Mouse (Mus musculus): ENCODE data around the gene Tmem132c.

Tmem132c gene

DNA sequence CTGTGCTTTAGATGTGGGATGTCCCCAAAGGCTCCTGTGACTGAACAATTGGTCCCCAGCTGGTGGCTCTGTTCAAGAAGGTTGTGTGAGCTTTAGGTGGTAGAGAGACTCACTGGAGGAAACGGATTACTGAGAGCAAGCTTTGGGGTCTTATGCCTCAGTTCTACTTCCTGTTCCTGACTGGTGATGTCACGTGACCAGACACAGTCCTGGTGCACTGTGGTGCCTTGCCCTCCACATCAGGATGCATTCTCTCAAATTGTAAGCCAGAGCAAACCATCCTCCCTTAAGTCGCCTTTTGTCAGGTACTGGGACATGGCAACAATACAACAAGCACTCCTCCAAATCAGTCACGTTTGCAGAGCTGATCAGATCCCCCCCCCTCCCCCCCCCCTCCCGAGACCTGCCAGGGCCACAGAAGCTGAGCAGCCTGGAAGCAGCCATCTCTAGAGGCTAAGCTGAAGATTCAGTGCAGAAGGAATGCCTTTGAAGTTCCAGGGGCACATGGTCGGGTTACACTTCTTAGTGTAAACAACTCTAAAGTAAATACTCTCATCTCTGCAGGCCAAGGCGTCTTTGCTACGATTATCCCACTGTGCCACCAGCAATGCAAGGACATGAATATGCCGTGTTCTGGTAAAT, 164.5 kb downstream of the Tmem132c start:
- DNase-seq (ENCODE audit: low spot score in 2 of 2): no peak

DNA sequence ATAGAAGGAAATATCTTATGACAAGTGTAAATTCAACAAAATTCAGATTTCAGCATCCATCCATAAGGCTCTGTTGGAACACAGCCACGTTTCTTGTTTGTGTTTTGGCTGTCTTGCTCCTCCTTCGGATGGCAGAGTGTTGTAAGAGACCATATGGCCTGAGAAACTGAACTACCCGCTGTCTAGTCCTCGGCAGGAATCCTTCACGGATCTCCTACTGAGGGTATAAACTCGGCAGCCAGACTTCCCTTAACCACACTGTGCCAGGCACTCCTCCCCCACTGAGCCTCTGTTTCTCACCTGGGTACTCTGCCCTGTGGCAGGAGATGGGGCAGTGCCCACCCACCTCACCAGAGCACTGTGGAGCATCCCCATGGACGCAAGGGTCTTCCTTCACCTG, 174.9 kb downstream of the Tmem132c start:
- DNase-seq (ENCODE audit: low spot score in 2 of 2): no peak

- no peak for DNase-seq (ENCODE audit: low spot score in 2 of 2)
Measured at GRCm38 (mm10) chr5:127423936-127424335, 182.3 kb downstream of the Tmem132c start.

GRCm38 (mm10) chr5:127429124-127429523, 187.5 kb downstream of the Tmem132c start:
- no peak for DNase-seq (ENCODE audit: low spot score in 2 of 2)

DNA sequence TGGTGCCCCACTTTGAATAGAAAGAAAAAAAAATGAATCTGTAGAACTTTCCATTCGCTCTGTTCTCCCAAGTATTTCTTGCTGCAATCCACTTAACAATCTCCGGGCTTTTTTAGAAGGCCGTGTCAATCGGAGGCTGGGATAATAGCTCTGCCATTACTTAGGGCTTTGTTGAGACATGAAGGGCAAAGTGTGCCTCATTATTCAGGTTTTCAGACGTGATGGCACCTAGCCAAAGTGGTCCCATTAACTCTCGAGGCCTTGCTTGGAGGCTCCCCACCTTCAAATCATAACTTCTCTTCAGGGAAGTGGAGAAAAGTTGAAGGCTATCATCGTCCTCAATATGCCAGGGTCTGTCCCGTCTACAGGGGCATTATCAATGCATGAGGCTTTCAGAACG, 190.0 kb downstream of the Tmem132c start:
- no peak for DNase-seq (ENCODE audit: low spot score in 2 of 2)

- no peak for DNase-seq (ENCODE audit: low spot score in 2 of 2)
Measured at GRCm38 (mm10) chr5:127436836-127437235, 195.2 kb downstream of the Tmem132c start.

GRCm38 (mm10) chr5:127438639-127439038, 197.0 kb downstream of the Tmem132c start:
- DNase-seq (ENCODE audit: low spot score in 2 of 2): no peak

- DNase-seq (ENCODE audit: low spot score in 2 of 2): no peak
Measured at GRCm38 (mm10) chr5:127441963-127442362, 200.4 kb downstream of the Tmem132c start.

GRCm38 (mm10) chr5:127453580-127453979, 212.0 kb downstream of the Tmem132c start:
- no peak for DNase-seq (ENCODE audit: low spot score in 2 of 2)

DNA sequence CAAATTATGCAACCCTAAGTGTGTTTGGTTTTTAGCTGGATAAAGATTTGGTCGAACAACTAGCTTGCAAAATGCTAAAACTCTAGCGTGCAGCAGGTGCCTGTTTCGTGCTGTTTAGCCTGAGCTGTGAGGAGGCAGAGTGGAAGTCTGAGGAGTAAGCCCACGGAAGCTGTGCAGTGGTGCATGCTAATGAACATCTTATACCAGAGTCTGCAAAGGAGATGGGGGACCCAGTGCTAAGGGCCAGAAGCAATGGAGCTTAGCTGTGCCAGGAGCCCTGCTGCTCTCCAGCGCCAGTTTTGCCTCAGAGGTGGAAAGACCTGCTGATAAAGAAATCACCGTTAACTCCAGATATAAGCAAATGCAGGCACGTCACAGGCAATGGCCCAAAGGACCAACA, 212.5 kb downstream of the Tmem132c start:
- DNase-seq (ENCODE audit: low spot score in 2 of 2): no peak

- DNase-seq (ENCODE audit: low spot score in 2 of 2): no peak
Measured at GRCm38 (mm10) chr5:127456076-127456475, 214.5 kb downstream of the Tmem132c start.

- DNase-seq (ENCODE audit: low spot score in 2 of 2): no peak
Measured at GRCm38 (mm10) chr5:127468151-127468550, 226.5 kb downstream of the Tmem132c start.

GRCm38 (mm10) chr5:127470351-127470750, 228.7 kb downstream of the Tmem132c start:
- no peak for DNase-seq (ENCODE audit: low spot score in 2 of 2)

DNA sequence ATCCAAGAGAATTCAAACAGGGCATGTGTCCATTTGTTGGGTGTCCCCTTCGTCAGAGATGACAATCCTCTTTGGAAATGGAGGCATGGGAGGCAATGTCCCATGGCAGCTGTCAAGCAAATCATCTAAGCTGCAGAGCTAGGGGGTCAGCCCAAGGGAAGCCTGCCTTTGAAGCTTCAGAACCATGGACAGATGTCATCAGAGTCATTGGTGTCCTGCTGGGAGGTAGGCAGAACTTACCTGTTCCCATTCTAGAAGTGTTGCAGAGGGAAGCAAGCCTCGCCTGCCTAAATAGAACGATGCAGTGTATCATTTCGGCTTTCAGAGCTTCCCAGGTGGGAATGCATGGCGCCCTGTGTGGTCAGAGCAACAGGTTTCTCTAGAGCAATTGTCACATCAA, 230.3 kb downstream of the Tmem132c start:
- no peak for DNase-seq (ENCODE audit: low spot score in 2 of 2)

DNA sequence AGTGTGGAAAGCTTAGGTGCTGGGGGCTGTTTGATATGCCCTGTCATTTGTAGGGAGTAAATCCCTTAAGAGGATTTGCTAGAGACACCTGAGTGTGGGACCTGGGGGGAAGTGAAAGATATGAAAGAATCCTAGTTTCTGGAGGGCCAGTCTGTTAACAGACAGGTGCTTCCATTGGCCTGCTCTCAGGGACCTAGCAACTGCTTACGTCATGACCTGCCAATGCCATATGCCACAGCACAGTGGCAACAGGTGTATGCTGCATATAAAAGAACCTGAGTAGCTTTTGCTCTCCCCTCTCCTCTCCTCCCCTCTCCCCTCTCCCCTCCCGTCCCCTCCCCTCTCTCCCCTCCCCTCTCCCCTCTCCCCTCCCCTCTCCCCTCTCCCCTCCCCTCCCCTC, 232.1 kb downstream of the Tmem132c start:
- DNase-seq (ENCODE audit: low spot score in 2 of 2): no peak

- DNase-seq (ENCODE audit: low spot score in 2 of 2): no peak
Measured at GRCm38 (mm10) chr5:127474856-127475255, 233.2 kb downstream of the Tmem132c start.

DNA sequence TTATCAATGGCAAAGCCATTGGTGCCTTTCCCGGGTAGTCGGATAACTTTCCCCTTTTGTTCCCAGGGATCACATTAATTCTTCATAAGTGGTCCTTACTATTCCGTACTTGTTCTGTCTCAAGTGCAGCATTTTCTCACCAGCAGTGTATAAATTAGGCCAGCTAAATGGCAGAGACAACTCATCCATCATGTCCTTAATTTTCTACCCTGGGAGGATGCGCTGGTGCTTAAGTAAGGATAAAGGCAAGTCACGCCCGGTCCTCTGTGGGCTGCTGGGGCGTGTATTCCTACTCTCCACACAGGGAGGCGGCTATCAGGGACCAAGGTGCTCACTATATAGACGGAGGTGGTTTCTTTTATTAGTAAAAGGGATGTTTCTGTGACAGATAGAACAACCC, 236.2 kb downstream of the Tmem132c start:
- no peak for DNase-seq (ENCODE audit: low spot score in 2 of 2)

DNA sequence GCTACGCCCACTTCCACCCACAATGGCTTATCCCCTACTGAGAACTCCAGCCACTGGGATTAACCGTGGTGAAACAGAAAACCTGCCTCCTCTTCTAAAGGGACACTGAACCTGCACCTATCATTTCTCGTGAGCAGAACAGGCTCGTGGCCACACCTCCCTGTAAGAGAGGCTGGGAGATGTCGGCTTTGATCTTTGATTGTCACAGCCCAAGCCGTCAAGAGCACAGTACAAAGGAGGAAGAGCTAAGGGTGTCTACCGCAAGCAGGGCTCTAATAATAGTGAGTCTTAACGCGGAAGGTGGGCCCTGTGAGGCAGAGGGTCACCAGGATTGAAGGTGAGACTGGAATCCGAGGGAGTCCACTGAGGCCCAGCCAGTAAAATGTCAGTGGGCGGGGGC, 236.7 kb downstream of the Tmem132c start:
- DNase-seq (ENCODE audit: low spot score in 2 of 2): no peak

- no peak for DNase-seq (ENCODE audit: low spot score in 2 of 2)
Measured at GRCm38 (mm10) chr5:127480931-127481330, 239.3 kb downstream of the Tmem132c start.

- DNase-seq (ENCODE audit: low spot score in 2 of 2): no peak
Measured at GRCm38 (mm10) chr5:127481416-127481815, 239.8 kb downstream of the Tmem132c start.

DNA sequence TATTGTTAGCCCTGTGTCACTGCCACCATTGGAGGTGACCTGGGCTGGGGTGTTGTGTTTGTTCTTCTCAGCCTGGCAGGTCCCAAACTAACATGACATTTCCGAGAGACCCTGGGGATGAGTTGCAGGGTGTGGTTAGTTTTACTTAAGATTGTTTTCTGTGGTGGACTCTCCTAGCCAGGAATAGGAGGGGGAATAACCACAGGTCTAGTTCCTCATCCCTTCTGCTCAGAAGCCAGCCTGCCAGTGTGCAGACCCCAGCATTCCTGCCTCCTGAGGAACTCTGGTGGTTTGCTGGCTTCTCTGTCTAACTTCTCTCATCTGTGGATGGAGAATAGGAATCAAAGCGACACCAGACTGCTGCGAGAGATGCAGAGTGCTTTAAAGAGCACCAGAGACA, 240.7 kb downstream of the Tmem132c start:
- no peak for DNase-seq (ENCODE audit: low spot score in 2 of 2)

- no peak for DNase-seq (ENCODE audit: low spot score in 2 of 2)
Measured at GRCm38 (mm10) chr5:127483955-127484659, 242.5 kb downstream of the Tmem132c start.

DNA sequence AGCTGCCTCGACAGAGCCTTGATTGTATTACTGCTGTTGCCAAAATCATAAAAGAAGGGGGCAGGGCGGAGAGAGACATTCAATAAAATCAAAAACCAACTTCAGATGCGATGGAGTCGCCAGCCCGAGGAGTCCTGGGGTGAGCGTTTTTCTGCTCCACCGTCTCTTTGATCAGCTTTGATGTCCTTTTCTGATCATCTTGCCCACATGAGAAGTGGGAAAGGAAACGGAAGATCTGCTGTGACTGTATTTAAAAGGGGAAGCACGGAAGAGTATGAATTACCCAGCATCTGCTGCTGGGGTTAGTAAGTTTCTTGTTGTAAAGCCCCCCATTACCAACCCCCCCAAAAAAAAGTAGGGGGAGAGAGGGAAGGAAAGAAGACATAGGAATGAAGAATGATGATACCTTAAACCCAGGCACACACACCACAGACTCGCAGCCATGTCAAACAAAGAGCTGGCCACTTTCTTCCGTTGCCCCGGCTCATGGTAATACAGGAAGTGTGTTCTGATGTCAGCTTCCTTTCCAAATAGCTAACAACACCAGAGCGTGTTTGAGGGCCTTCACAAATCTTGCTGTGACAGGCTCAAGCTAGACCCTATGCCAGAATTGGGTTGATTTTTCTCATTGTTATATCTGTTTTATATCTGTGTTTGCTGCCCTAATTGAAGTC, 243.3 kb downstream of the Tmem132c start:
- no peak for DNase-seq (ENCODE audit: low spot score in 2 of 2)
